Mouse (Mus musculus) left cerebral cortex, adult 2 months (tissue): ENCODE results near the gene Tradd. TPM values are rescaled to one million over a fixed set of nuclear protein-coding genes. Genes with fewer than 3 reads are reported as not detected.

ENCODE experiments used
- DNase-seq, 2 experiments: peaks; one replicate each; pipeline ENCODE4 v3.0.0; 2021 to 2022; ENCODE audit warnings: low spot score in 2 of 2, mixed read lengths in 1 of 2; ENCODE audit errors: extremely low spot score in 1 of 2
- H3K27ac ChIP-seq: fragments of 200-600 bp; 2 replicates; pipeline ENCODE4 v1.8.1; 2022
- H3K4me3 ChIP-seq: fragments of 200-600 bp; 2 replicates; pipeline ENCODE4 v1.8.1; 2022
- CTCF ChIP-seq: fragments of 200-600 bp; IDR thresholded peaks from 2 replicates; pipeline ENCODE4 v1.8.1; 2022; ENCODE audit warnings: antibody characterized with exemption, mild to moderate bottlenecking, moderate library complexity
- intact Hi-C: fragments of 180-260 bp; cut with DNase I; formaldehyde crosslinking; loops from one replicate; pipeline ENCODE4 v1.15.1; 2025
- total RNA-seq, 2 experiments: library from RNA; stranded (reverse); gene quantifications; 2 replicates each; pipeline ENCODE4 v1.2.3; 2021

The Tradd gene
- total RNA-seq, 2 experiments from 2014 or later = 8.0 TPM

DNA sequence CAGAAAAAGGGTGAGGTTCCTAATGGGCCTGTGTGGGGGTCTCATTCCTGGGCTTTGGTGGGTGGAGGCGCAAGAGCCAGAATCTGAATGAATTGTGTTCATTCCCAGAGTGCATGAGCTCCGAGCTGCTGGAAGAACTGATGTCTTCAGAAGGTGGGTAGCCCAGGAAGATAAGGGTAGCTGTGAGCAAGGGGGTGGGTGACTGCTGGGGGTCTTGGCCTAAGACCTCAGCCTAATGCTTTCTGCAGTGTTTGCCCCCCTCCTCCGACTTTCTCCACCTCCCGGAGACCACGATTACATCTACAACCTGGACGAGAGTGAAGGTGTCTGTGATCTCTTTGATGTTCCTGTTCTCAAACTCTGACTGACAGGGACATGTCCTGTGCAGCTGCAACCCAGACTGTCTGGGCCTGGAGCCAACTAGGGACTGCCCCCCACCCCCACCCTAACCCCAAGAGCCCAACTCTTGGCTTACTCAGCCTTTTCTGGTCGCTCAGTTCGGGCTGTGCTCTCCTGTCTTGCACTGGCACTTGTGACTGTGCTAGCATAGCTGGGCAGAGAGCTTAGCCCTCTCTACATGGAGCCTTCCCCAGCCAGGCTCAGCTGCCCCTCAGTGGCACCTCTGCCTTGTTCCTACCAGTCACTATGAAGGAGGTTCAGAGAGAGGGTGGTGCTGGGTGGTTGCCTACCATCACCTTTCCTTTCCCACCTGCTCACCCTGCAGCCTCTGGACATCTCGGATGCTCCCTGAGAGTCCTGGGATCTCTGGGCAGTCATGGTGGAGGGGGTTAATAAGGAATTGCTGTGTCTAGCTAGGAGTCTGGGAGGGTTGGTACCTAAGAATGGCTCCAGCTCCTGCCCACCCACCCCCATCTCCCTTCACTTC, 40.2 kb upstream of the Tradd start:
- DNase-seq = no peak
- no peak for TF ChIP-seq CTCF
- H3K27ac ChIP-seq = peak overlapping the region; percentile 32
- intact Hi-C loops = no loop called here
- no peak overlapping the region for H3K4me3 ChIP-seq

GRCm38 (mm10) chr8:105303874-105304273, 39.5 kb upstream of the Tradd start:
- no peak overlapping the region for H3K4me3 ChIP-seq
- intact Hi-C loops = no loop called here
- DNase-seq = no peak
- peak overlapping the region; percentile 32 for H3K27ac ChIP-seq
- TF ChIP-seq CTCF = no peak

GRCm38 (mm10) chr8:105303396-105303795, 39.0 kb upstream of the Tradd start:
- Histone ChIP-seq H3K4me3 (no peak overlapping the region), H3K27ac (no peak overlapping the region; the same call in 1 of the 2 replicates)
- no peak for DNase-seq
- TF ChIP-seq CTCF = no peak
- intact Hi-C loops = no loop called here

GRCm38 (mm10) chr8:105299962-105300361, 35.6 kb upstream of the Tradd start:
- Histone ChIP-seq H3K27ac (no peak overlapping the region), H3K4me3 (no peak overlapping the region)
- intact Hi-C loops = no loop called here
- no peak for DNase-seq
- TF ChIP-seq CTCF = no peak

- no peak for TF ChIP-seq CTCF
- no peak for DNase-seq
- Histone ChIP-seq H3K4me3 (peak overlapping the region; percentile 78), H3K27ac (peak overlapping the region; percentile 89)
- intact Hi-C loops = no loop called here
Measured at GRCm38 (mm10) chr8:105298351-105299252, 34.2 kb upstream of the Tradd start.

- peak; percentile 92 for DNase-seq
- TF ChIP-seq CTCF = no peak; the same call in 1 of the 2 replicates
- intact Hi-C loops = no loop called here
- peak within 1 kb of the TSS; percentile 78 for H3K4me3 ChIP-seq
- peak within 1 kb of the TSS; percentile 89 for H3K27ac ChIP-seq
Measured at GRCm38 (mm10) chr8:105297511-105298192, 33.2 kb upstream of the Tradd start, which contains the start of gene E2f4. TSS of gene E2f4 (plus strand) at chr8:105297663.

- no peak for DNase-seq
- no peak within 1 kb of the TSS; the same call in 1 of the 2 replicates for H3K27ac ChIP-seq
- intact Hi-C loops = no loop called here
Measured at GRCm38 (mm10) chr8:105295895-105296573, 31.6 kb upstream of the Tradd start, which contains the start of gene Exoc3l. TSS of gene Exoc3l (minus strand) at chr8:105296101.

DNA sequence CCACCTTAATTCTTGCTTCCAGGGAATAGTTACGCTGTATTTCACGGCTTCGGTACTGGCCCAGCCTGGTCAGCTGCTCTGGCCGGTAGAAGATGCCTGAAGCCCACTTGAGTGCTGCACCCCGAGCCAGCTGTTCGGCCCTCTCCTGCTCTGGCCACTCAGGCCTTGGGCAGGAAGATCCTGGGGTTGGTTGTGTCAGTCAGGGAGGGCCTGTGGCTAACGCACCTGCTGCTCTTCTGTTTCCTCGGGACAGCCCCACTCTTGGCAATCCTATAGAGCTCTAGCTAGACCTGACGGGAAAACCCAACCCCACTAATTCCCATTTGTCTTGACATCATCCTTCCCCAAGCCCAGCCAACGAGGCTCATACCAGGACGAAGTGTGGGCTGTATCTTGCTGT, 30.8 kb upstream of the Tradd start:
- TF ChIP-seq CTCF = no peak
- DNase-seq = no peak
- no peak overlapping the region for H3K4me3 ChIP-seq
- no peak overlapping the region for H3K27ac ChIP-seq
- intact Hi-C loops = no loop called here

More at GRCm38 (mm10) chr8:105295895-105296573, 31.6 kb upstream of the Tradd start, which contains the start of gene Exoc3l:
- H3K4me3 ChIP-seq = peak within 1 kb of the TSS; percentile 78
- no peak for TF ChIP-seq CTCF

- intact Hi-C loops = no loop called here
- no peak for DNase-seq
- H3K4me3 ChIP-seq = no peak overlapping the region
- no peak overlapping the region for H3K27ac ChIP-seq
- TF ChIP-seq CTCF = no peak
Measured at GRCm38 (mm10) chr8:105294776-105295175, 30.4 kb upstream of the Tradd start.

- no peak for TF ChIP-seq CTCF
- no peak for DNase-seq
- intact Hi-C loops = no loop called here
- Histone ChIP-seq H3K27ac (no peak overlapping the region), H3K4me3 (no peak overlapping the region)
Measured at GRCm38 (mm10) chr8:105293405-105293804, 29.0 kb upstream of the Tradd start.

DNA sequence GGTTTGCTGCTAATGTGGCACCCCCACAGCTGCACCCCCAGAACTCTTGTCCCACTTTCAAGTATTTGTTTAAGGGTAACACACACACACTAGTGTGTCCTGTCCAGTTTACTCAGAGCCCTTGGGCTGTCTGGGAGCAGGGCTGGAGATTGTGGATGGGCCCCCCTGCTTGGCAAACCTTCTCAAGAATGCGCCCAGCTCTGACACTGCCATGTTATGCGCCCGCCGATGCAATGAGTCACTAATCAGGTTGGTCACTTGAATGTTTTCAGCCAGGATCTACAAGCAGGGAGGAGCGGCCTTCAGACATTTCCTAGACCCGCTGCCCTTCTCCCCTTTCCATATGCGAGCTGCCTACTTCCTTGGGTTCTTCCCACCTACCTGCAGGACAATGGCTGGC, 28.1 kb upstream of the Tradd start:
- no peak for DNase-seq
- TF ChIP-seq CTCF = no peak
- intact Hi-C loops = no loop called here
- Histone ChIP-seq H3K27ac (no peak overlapping the region), H3K4me3 (no peak overlapping the region)
